Mouse (Mus musculus) midbrain, embryonic 12.5 days (tissue): Measurements from ENCODE around the gene Zfp239. TPM values are rescaled to one million over a fixed set of nuclear protein-coding genes. Genes with fewer than 3 reads are reported as not detected.
"Not testable (repeated sequence)": the region's sequence is repeated elsewhere in the genome, so short reads cannot be mapped to it uniquely, and the experiment has no call there.

Experiments used
- ATAC-seq: fragments of 200-750 bp; cut with Nextera tagmentation; 2 replicates; pipeline ENCODE4 v1.8.0; 2017; ENCODE audit warnings: low read depth, moderate TSS enrichment, moderate library complexity; ENCODE audit not compliant: low FRiP score
- H3K27ac ChIP-seq: fragments of 300-500 bp; sonication (generic); replicated peaks from 2 replicates; pipeline ENCODE4 v1.5.1; 2016; ENCODE audit warnings: mild to moderate bottlenecking
- H3K27me3 ChIP-seq: fragments of 300-500 bp; sonication (generic); 2 replicates; pipeline ENCODE4 v1.6.1; 2016; ENCODE audit warnings: mild to moderate bottlenecking
- H3K36me3 ChIP-seq: fragments of 300-500 bp; sonication (generic); 2 replicates; pipeline ENCODE4 v1.6.1; 2016
- H3K4me1 ChIP-seq: fragments of 300-500 bp; sonication (generic); 2 replicates; pipeline ENCODE4 v1.6.1; 2016
- H3K4me2 ChIP-seq: fragments of 300-500 bp; sonication (generic); replicated peaks from 2 replicates; pipeline ENCODE4 v1.6.1; 2016; ENCODE audit warnings: mild to moderate bottlenecking, moderate library complexity
- H3K4me3 ChIP-seq: fragments of 300-500 bp; sonication (generic); 2 replicates; pipeline ENCODE4 v1.5.1; 2016; ENCODE audit warnings: mild to moderate bottlenecking
- H3K9ac ChIP-seq: fragments of 300-500 bp; sonication (generic); replicated peaks from 2 replicates; pipeline ENCODE4 v1.6.1; 2016; ENCODE audit warnings: mild to moderate bottlenecking, moderate library complexity
- H3K9me3 ChIP-seq: fragments of 300-500 bp; sonication (generic); 2 replicates; pipeline ENCODE4 v1.6.1; 2016; ENCODE audit warnings: mild to moderate bottlenecking
- WGBS: fragments of 180-500 bp; shearing (Covaris S2); methylation state at CpG from one replicate; pipeline ENCODE4 v1.1.7; 2016; 5-methylcytosine and 5-hydroxymethylcytosine counted together
- polyA plus RNA-seq: library from polyadenylated mRNA; unstranded; fragments of >200 nt; fragmentation: Nextera tagmentation; extraction: Ambion mirVana; gene quantifications from 2 replicates; pipeline ENCODE4 v1.2.1, GENCODE M21; 2016

The Zfp239 gene
- 11.4 and 12.7 TPM in 2 replicates for polyA plus RNA-seq

DNA sequence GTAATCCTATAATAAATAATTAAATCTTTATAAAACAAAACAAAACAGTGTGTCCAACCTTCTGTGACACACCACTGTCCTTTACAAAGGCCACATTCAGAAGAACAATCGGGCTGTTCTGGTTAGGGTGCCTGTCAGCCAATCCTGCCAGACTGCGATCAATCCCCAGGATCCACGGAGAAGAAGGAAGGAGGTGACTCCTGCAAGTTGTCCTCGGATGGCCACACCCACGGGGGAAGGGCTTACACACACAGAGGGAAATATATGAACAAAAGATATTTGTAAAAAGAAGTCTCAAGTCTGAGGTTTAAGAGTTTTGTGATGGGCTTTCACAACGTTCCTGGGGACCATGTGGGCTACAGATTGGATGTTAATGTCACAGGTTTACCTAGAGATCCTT is at the start of gene Zfp239:
Gene Zfp239 (plus strand): TSS at position 253 of the 400 bp plus-strand sequence.
- no peak for ATAC-seq
- H3K4me2 ChIP-seq: peak within 1 kb of the TSS; percentile 87
- H3K9ac ChIP-seq: peak within 1 kb of the TSS; percentile 71
- no peak within 1 kb of the TSS for H3K27ac ChIP-seq
- no peaks in the 10 kb centered on the region for H3K9me3 ChIP-seq
- WGBS: 68% methylated on average over 6 of the region's 6 CpGs
- no peaks in the 10 kb centered on the region for H3K27me3 ChIP-seq
- no peaks in the 10 kb centered on the region for H3K36me3 ChIP-seq
- peak within 1 kb of the TSS; percentile 82 for H3K4me3 ChIP-seq
- H3K4me1 ChIP-seq: peaks cover 6% of the 10 kb centered on the region; the same call in 1 of the 2 replicates

DNA sequence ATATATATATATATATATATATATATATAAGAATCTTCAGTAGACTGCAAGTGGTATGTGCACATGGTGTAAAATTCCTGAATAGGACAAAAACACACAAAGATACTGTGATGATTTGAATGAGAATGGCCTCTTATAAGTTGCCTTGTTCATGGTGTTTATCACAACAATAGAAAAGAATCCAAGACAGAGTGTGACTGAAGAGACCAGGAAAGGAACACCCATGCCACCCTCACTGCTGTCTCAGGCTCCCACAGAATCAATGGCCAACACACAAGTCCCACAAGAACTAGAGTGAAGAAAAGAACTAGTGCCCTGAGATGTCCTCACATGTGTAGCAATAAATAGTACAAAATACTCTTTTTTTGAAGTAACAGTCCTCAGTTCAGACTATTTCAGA is 47.2 kb upstream of the Zfp239 start:
- Histone ChIP-seq H3K27me3 (peaks cover 60% of the 10 kb centered on the region), H3K36me3 (no peaks in the 10 kb centered on the region), H3K4me2 (no peak overlapping the region), H3K9me3 (no peaks in the 10 kb centered on the region), H3K4me1 (peaks cover 2% of the 10 kb centered on the region; the same call in 1 of the 2 replicates), H3K27ac (no peak overlapping the region), H3K4me3 (no peak overlapping the region), H3K9ac (no peak overlapping the region)
- no peak for ATAC-seq

DNA sequence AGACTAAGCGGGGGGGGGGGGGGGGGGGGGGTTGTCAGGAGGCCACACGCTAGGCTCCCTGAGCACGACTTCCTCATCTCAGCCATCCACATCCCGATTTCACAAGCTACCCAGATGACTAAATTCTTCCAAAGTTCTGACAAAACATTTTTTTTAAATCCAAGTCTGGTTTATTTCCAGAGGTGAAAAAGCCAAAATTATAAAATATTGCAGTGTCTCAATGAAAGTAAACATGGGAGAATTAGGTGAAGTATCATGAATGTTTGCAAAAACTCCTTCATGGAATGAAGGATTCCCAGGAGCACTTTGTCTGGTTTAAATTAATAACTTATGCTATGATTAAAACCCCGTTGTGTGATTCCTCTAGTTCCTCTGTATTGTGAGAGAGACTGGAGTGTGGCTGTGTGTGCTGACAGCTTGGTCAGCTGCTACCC is 44.8 kb upstream of the Zfp239 start:
- Histone ChIP-seq H3K36me3 (no peaks in the 10 kb centered on the region), H3K27ac (no peak overlapping the region), H3K4me1 (peaks cover 2% of the 10 kb centered on the region; the same call in 1 of the 2 replicates), H3K4me2 (no peak overlapping the region), H3K9ac (no peak overlapping the region), H3K27me3 (peaks cover 66% of the 10 kb centered on the region), H3K4me3 (no peak overlapping the region), H3K9me3 (no peaks in the 10 kb centered on the region)
- no peak for ATAC-seq
- 70% methylated on average over 5 of the region's 5 CpGs for WGBS

DNA sequence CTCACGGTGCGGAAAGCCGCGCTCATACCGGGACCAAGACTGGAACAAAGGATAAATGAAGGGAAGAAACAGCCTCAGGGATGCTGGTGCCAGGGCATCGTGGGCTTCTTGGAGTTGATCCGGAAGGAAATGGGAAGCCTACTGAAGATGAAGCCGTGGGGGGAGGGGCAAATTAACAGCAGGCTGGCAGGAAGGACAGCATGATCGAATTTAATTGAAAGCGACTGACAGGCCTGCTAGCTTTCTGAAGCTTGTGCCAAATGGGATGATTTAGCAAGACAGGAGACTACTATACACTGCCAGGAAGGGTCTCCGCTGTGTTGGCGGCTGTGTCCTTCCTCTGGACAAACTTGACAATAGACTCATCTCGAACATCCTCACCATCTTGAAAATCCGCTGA is 41.6 kb upstream of the Zfp239 start:
- Histone ChIP-seq H3K4me3 (no peak overlapping the region), H3K36me3 (no peaks in the 10 kb centered on the region), H3K4me2 (no peak overlapping the region), H3K9me3 (no peaks in the 10 kb centered on the region), H3K27ac (no peak overlapping the region), H3K27me3 (peaks cover 81% of the 10 kb centered on the region), H3K9ac (no peak overlapping the region), H3K4me1 (peaks cover 2% of the 10 kb centered on the region; the same call in 1 of the 2 replicates)
- 79% methylated on average over 14 of the region's 14 CpGs for WGBS
- no peak for ATAC-seq

DNA sequence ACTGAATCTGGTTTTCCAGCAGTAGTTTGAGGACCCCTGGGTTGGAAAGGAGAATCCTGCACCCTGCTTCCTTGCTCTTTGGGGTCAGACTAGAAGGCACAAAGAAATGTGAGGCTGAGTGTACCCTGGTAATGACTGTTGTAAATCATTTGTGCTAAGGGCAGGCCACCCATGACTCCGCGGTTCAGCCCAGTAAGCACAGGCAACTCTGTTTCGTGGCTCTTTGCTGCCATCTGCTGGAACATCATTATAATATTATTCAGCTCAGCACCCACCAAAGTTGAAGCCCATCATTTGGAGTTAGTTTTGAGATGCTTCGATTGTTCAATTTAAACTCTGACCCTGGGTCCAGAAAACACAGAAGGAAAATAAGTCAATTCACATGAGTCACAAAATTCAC is 36.5 kb upstream of the Zfp239 start:
- Histone ChIP-seq H3K36me3 (no peaks in the 10 kb centered on the region), H3K4me1 (no peaks in the 10 kb centered on the region), H3K4me3 (no peak overlapping the region), H3K27me3 (peaks cover 71% of the 10 kb centered on the region), H3K9me3 (no peaks in the 10 kb centered on the region), H3K4me2 (no peak overlapping the region), H3K9ac (no peak overlapping the region), H3K27ac (no peak overlapping the region)
- peak; percentile 71; the same call in 1 of the 2 replicates for ATAC-seq
- WGBS: 19% methylated on average over 4 of the region's 4 CpGs

DNA sequence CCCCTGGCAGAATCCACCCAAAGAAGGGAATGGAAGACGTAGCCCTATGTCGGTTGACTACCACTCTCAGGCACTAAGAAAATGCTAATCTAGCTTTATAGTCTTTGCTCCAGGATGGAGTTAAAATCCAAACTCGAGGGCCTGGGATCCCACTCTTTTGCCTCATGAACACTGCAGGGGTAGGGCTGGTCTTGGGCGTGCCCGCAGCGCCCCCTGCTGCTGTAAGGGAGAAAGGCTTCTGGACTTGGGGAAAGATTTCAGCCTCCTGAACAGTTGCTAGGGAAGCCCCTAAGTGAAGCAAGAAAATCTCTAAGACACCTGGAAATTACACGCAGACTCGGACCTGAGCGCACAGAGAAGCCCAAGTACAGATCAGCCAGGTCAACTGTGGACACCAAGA is 33.6 kb upstream of the Zfp239 start:
- H3K4me1 ChIP-seq: no peaks in the 10 kb centered on the region
- no peak overlapping the region for H3K9ac ChIP-seq
- H3K4me3 ChIP-seq: no peak overlapping the region
- no peak overlapping the region for H3K27ac ChIP-seq
- H3K4me2 ChIP-seq: no peak overlapping the region
- H3K9me3 ChIP-seq: no peaks in the 10 kb centered on the region
- no peaks in the 10 kb centered on the region for H3K36me3 ChIP-seq
- peaks cover 48% of the 10 kb centered on the region for H3K27me3 ChIP-seq
- no peak for ATAC-seq
- 21% methylated on average over 9 of the region's 9 CpGs for WGBS

DNA sequence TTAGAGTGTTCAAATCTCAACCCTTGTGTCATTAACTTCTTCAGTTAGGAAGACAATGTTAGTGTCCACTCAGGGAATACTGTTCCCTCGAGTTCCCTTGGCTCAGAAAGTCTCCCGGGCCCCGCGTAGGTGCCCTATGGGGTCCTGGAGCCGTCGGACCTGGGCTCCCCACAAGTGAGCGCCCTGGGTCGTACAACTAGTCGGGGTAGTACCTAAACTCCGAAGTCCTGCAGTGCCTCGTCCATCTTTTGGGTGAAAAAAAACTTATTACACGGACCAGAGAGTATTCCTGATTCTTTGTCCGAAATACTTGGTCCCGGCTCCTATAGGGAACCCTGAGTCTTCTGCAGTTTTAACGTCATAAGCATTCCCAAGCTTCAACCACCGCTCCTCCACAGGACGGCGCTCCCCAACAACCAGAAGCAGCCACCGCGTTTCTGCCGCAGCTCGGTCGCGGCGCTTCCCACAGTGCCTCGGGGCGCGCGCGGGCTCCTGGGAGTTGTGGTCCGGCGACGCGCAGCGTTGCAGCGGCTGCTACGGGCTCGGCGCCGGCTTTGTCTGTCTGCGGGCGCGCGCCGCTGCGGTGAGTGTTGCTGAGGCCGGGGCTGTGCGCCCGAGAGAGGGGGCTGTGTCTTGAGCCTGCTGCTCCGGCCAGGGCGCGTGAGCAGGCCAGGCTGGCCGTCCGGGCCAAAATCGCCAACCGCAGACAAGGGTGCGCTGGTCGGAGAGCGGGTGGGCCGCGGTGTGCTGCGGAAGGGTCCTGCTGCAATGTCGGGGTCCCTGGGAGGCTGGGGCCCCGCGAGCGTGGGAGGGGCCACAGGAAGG is 21.0 kb upstream of the Zfp239 start, which contains the start of gene Zfp637:
Gene Zfp637 (plus strand): TSS at position 495 of the 825 bp plus-strand sequence.
- peaks cover 28% of the 10 kb centered on the region for H3K36me3 ChIP-seq
- H3K4me2 ChIP-seq: peak within 1 kb of the TSS; percentile 60
- H3K4me3 ChIP-seq: peak within 1 kb of the TSS; percentile 81
- no peaks in the 10 kb centered on the region for H3K9me3 ChIP-seq
- ATAC-seq: peak; percentile 97
- H3K9ac ChIP-seq: peak within 1 kb of the TSS; percentile 96
- H3K27ac ChIP-seq: peak within 1 kb of the TSS; percentile 95
- under 1% methylated on average over 66 of the region's 66 CpGs for WGBS
- peaks cover 10% of the 10 kb centered on the region; the same call in 1 of the 2 replicates for H3K4me1 ChIP-seq
- H3K27me3 ChIP-seq: no peaks in the 10 kb centered on the region

DNA sequence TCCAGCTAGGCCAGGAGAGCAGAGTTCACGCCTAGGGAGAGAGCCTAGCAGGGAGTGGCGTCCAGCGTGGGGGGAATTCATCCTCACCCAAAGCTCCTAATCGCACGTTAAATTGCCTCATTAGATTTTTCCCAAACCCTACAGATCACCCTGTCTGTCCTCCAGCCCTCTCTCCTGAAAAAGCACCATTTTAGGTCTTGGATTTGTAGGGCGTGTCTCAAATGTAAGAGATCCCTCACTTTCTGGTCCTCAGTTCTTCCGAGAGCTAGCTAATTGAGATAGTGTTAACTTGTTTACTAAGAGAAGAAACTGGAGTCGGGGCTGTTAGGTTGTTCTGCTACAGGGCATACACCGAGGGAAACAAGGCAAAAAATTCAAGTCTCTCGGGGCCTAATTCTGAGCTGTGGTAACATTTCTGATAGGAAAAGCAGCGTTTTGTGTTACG is 20.4 kb upstream of the Zfp239 start:
- Histone ChIP-seq H3K27me3 (no peaks in the 10 kb centered on the region), H3K4me2 (peak overlapping the region; percentile 60), H3K9me3 (no peaks in the 10 kb centered on the region), H3K36me3 (peaks cover 35% of the 10 kb centered on the region), H3K9ac (peak overlapping the region; percentile 96), H3K27ac (peak overlapping the region; percentile 95), H3K4me1 (peaks cover 10% of the 10 kb centered on the region; the same call in 1 of the 2 replicates), H3K4me3 (peak overlapping the region; percentile 81)
- 19% methylated on average over 12 of the region's 12 CpGs for WGBS
- no peak for ATAC-seq

DNA sequence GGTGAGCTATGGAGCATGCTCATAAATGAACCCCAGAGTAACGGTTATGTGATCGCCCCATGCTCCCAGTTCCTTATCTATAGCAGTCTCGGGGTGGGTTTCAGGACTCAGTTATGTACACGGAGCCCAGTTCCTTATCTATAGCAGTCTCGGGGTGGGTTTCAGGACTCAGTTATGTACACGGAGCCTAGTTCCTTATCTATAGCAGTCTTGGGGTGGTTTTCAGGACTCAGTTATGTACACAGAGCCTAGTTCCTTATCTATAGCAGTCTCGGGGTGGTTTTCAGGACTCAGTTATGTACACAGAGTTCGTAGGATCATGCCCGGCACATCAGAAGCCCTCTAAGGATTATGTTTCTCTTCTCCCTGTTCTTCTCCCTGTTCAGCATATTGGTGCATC is 17.3 kb upstream of the Zfp239 start:
- peaks cover 10% of the 10 kb centered on the region; the same call in 1 of the 2 replicates for H3K4me1 ChIP-seq
- no peak for ATAC-seq
- no peaks in the 10 kb centered on the region for H3K27me3 ChIP-seq
- 96% methylated on average over 9 of the region's 9 CpGs for WGBS
- H3K4me2 ChIP-seq: no peak overlapping the region
- no peak overlapping the region for H3K9ac ChIP-seq
- no peak overlapping the region for H3K27ac ChIP-seq
- H3K9me3 ChIP-seq: no peaks in the 10 kb centered on the region
- peaks cover 65% of the 10 kb centered on the region for H3K36me3 ChIP-seq
- no peak overlapping the region for H3K4me3 ChIP-seq

DNA sequence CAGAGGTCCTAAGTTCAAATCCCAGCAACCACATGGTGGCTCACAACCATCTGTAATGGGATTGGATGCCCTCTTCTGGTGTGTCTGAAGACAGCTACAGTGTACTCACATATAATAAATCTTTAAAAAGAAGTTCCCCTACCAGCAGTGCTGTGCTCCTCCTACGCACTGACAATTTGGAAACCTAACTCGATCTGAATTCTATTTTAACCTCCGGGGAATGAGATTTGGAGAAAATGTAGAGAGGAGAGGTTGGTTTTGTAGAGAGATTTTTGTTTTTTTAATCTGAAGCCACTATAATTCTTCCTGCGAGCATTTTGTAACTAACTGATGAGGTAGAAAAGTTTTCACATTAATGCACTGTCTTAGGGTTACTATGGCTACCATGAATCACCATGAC is 15.2 kb upstream of the Zfp239 start:
- H3K27me3 ChIP-seq, H3K9ac ChIP-seq, H3K4me1 ChIP-seq, H3K9me3 ChIP-seq, H3K27ac ChIP-seq, ATAC-seq, H3K4me2 ChIP-seq, H3K4me3 ChIP-seq: not testable (repeated sequence)
- peaks cover 67% of the 10 kb centered on the region for H3K36me3 ChIP-seq
- WGBS: 93% methylated on average over 4 of the region's 4 CpGs

DNA sequence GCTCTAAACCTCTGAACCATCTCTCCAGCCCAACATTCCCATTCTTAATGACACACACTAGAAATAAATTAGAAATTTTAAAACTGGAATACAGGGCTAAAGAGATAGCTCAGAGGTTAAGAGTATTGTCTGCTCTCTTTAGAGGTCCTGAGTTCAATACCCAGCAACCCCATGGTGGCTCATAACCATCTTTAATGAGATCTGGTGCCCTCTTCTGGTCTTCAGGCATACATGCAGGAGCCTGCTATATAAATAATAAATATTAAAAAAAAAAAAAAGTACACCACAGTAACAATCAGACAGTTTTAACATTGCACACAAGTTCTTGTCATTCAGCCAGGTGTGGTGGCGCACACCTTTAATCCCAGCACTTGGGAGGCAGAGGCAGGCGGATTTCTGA is 14.1 kb upstream of the Zfp239 start:
- Histone ChIP-seq H3K4me3 (no peak overlapping the region), H3K9ac (no peak overlapping the region), H3K4me2 (no peak overlapping the region), H3K27me3 (no peaks in the 10 kb centered on the region), H3K9me3 (no peaks in the 10 kb centered on the region), H3K4me1 (no peaks in the 10 kb centered on the region), H3K36me3 (peaks cover 67% of the 10 kb centered on the region), H3K27ac (no peak overlapping the region)
- 96% methylated on average over 2 of the region's 2 CpGs for WGBS
- no peak for ATAC-seq

DNA sequence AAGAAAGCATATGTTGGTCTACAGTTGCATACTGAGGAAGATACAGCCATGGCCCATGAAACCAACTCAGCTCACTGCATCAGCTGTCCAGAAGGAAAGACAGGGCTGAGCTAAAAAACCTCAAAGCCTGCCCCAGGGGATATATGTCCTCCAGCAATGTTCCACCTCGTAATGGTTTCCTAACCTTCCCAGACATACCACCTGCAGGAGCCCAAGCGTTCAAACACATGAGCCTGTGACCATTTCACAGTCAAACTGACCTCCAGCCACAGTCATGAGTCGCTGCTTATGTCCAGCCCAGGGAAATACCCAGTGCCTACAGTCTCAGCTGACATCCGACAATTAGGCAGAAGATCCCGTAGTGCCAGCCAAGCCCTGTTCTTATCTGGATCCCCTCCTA is 13.3 kb upstream of the Zfp239 start:
- 95% methylated on average over 5 of the region's 5 CpGs for WGBS
- ATAC-seq: no peak

More for the DNA sequence above, 13.3 kb upstream of the Zfp239 start:
- Histone ChIP-seq H3K27me3 (no peaks in the 10 kb centered on the region), H3K27ac (no peak overlapping the region), H3K36me3 (peaks cover 62% of the 10 kb centered on the region), H3K9ac (no peak overlapping the region), H3K4me2 (no peak overlapping the region), H3K4me1 (no peaks in the 10 kb centered on the region), H3K4me3 (no peak overlapping the region), H3K9me3 (no peaks in the 10 kb centered on the region)
